In the genomic region with DNA sequence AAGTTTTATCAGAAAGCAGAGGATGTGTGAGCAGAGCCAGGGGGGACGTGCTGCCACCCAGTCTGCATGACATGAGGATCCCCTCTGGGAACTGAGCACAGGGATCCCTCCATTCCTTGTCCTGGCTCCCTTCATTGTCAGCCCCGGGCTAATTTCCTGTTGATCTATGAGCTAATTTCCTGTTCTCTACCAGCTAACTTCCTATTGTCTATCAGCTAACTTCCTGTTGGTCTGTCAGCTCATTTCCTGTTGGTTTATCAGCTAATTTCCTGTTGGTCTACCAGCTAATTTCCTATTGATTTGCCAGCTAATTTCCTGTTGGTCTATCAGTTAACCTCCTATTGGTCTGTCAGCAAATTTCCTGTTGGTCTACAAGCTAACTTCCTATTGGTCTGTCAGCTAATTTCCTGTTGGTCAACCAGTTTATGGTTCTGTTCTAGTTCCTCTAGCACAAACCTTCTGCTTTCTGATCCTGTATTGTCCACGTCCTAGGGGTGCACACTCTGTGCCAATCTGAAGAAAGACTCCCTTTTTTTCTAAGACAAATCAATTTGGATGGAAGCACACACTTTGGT, we compare ENCODE assay signal across 17 mouse cellular contexts. TPM values are rescaled to one million over a fixed set of nuclear protein-coding genes. Genes with fewer than 3 reads are reported as not detected.
"Had no signal": no experiment of that assay in that cellular context is flagged by ENCODE, and none has a peak within 500 bp of the region (broad histone marks: within the 10 kb centered on the region; RNA-seq: fewer than 3 reads in every experiment).

No protein-coding gene starts in this region.

- H3K4me1 ChIP-seq: limb, embryonic 10.5 days; liver, embryonic 12.5 days; lung, embryonic 15.5 days; midbrain, embryonic 15.5 days; neural tube, embryonic 12.5 days had no signal

- H3K27ac ChIP-seq: layer of hippocampus, adult 2 months; limb, embryonic 10.5 days; liver, embryonic 12.5 days; lung, embryonic 15.5 days; midbrain, embryonic 15.5 days; neural tube, embryonic 12.5 days had no signal

- H3K9ac ChIP-seq: liver, embryonic 12.5 days; lung, embryonic 15.5 days; midbrain, embryonic 15.5 days; neural tube, embryonic 12.5 days had no signal

- H3K4me2 ChIP-seq: liver, embryonic 12.5 days; lung, embryonic 15.5 days; midbrain, embryonic 11.5 days; midbrain, embryonic 15.5 days; neural tube, embryonic 12.5 days had no signal

- H3K36me3 ChIP-seq: limb, embryonic 10.5 days; liver, embryonic 12.5 days; lung, embryonic 15.5 days; midbrain, embryonic 15.5 days; neural tube, embryonic 12.5 days had no signal

- H3K4me3 ChIP-seq: layer of hippocampus, adult 2 months; limb, embryonic 10.5 days; liver, embryonic 12.5 days; lung, embryonic 15.5 days; midbrain, embryonic 15.5 days; neural tube, embryonic 12.5 days had no signal

- H3K9me3 ChIP-seq: limb, embryonic 10.5 days; liver, embryonic 12.5 days; lung, embryonic 15.5 days; midbrain, embryonic 15.5 days; neural tube, embryonic 12.5 days had no signal

- H3K27me3 ChIP-seq: liver, embryonic 12.5 days; lung, embryonic 15.5 days; midbrain, embryonic 15.5 days; neural tube, embryonic 12.5 days had no signal

- ATAC-seq: liver, embryonic 12.5 days; midbrain, embryonic 15.5 days had no signal

- DNase-seq: kidney, postnatal 10 days; kidney, postnatal 4 days; lung, postnatal 14 days; retina, postnatal 1 day; right cerebral cortex, postnatal 4 days; spleen, adult 18-20 months; thymus, adult 18-20 months; thymus, postnatal 14 days had no signal

RNA-seq across cellular contexts. Expression of gene Slc22a3, which starts 32.9 kb away (rescaled TPM):
- total RNA-seq: monocyte, adult 5-6 weeks; neutrophil, adult 5-6 weeks had no signal
- polyA plus RNA-seq: limb, embryonic 10.5 days had no signal
